Mouse (Mus musculus): ENCODE measurements at regions not wholly inside any gene's neighbourhood (a gene's known extent, or its start where the extent isn't known, plus 50 kb on each side); places are given as distances from the start of the nearest gene placed in this dataset.

GRCm38 (mm10) chr1:110813191-110813590 is 164.2 kb downstream of the Cdh19 start:
- H3K4me3 ChIP-seq (replicated peaks; ENCODE audit: low read length): no peak overlapping the region
- H3K36me3 ChIP-seq (ENCODE audit: insufficient read depth, low read length): no peaks in the 10 kb centered on the region
- TF ChIP-seq CTCF (conservative IDR thresholded peaks at IDR 0.05; ENCODE audit: low read length): no peak
- H3K4me1 ChIP-seq (replicated peaks; ENCODE audit: low read depth, low read length): no peaks in the 10 kb centered on the region
- H3K9me3 ChIP-seq (ENCODE audit: low read length): peaks cover 6% of the 10 kb centered on the region; the same call in 1 of the 2 replicates
- no peaks in the 10 kb centered on the region for H3K27me3 ChIP-seq (ENCODE audit: insufficient read depth, low read length)

DNA sequence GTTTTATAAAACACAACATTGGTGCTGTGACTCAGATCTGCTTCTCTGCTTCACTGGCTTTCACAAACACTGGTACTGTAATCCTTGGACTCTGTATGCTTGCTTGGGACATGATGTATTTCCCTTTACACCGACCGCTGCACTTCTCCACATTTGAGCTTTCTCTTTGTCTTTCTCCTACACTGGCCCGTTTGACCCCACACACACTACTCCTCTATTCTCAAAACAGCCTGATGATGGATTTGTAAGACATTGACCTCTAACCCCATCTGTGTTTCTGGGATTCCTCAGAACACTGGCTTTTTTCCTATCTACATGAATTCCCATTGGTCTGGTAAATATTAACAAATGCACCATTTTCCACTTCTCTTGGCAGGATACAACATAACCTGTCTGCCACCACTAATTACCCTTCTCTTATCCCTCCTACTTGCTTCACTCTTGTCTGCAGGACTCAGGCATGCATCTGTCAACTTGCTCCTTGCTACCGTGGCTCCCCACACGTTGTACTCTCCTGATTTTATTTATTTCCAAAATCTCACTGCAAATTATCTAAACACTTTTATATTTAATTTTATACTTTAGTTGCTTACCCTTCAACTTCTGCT is 178.1 kb downstream of the Cdh19 start:
- Histone ChIP-seq H3K27me3 (ENCODE audit: insufficient read depth, low read length) (no peaks in the 10 kb centered on the region), H3K4me3 (replicated peaks; ENCODE audit: low read length) (no peak overlapping the region), H3K4me1 (replicated peaks; ENCODE audit: low read depth, low read length) (no peaks in the 10 kb centered on the region), H3K9me3 (ENCODE audit: low read length) (peaks cover 7% of the 10 kb centered on the region), H3K36me3 (ENCODE audit: insufficient read depth, low read length) (peaks cover 5% of the 10 kb centered on the region; the same call in 1 of the 2 replicates)
- no peak for TF ChIP-seq CTCF (conservative IDR thresholded peaks at IDR 0.05; ENCODE audit: low read length)
- TF ChIP-seq NANOG (IDR thresholded peaks at IDR 0.05; ENCODE audit: borderline replicate concordance, low read length): no peak
- TF ChIP-seq POU5F1 (IDR thresholded peaks at IDR 0.05; ENCODE audit: borderline replicate concordance, low read length): no peak

GRCm38 (mm10) chr1:110790586-110790985 is 186.8 kb downstream of the Cdh19 start:
- TF ChIP-seq CTCF (conservative IDR thresholded peaks at IDR 0.05; ENCODE audit: low read length) (no peak), NANOG (IDR thresholded peaks at IDR 0.05; ENCODE audit: borderline replicate concordance, low read length) (peak; percentile 29; the same call in 1 of the 2 replicates)
- 0 out of 2 replicates have a peak, but pooled peaks cover 3% of the 10 kb centered on the region for H3K4me1 ChIP-seq (replicated peaks; ENCODE audit: low read depth, low read length)

GRCm38 (mm10) chr1:110775391-110775790 is 202.0 kb downstream of the Cdh19 start:
- Histone ChIP-seq H3K36me3 (ENCODE audit: insufficient read depth, low read length) (peaks cover 16% of the 10 kb centered on the region), H3K9me3 (ENCODE audit: low read length) (peaks cover 40% of the 10 kb centered on the region), H3K4me1 (replicated peaks; ENCODE audit: low read depth, low read length) (peaks cover 5% of the 10 kb centered on the region; the same call in 1 of the 2 replicates), H3K4me3 (replicated peaks; ENCODE audit: low read length) (no peak overlapping the region), H3K27me3 (ENCODE audit: insufficient read depth, low read length) (no peaks in the 10 kb centered on the region)
- TF ChIP-seq NANOG (IDR thresholded peaks at IDR 0.05; ENCODE audit: borderline replicate concordance, low read length) (no peak), CTCF (conservative IDR thresholded peaks at IDR 0.05; ENCODE audit: low read length) (no peak), POU5F1 (IDR thresholded peaks at IDR 0.05; ENCODE audit: borderline replicate concordance, low read length) (no peak)

More at GRCm38 (mm10) chr1:110790586-110790985, 186.8 kb downstream of the Cdh19 start:
- peaks cover 48% of the 10 kb centered on the region for H3K9me3 ChIP-seq (ENCODE audit: low read length)
- no peak overlapping the region for H3K4me3 ChIP-seq (replicated peaks; ENCODE audit: low read length)
- no peaks in the 10 kb centered on the region for H3K27me3 ChIP-seq (ENCODE audit: insufficient read depth, low read length)
- H3K36me3 ChIP-seq (ENCODE audit: insufficient read depth, low read length): peaks cover 5% of the 10 kb centered on the region; the same call in 1 of the 2 replicates

- Histone ChIP-seq H3K4me1 (replicated peaks; ENCODE audit: low read depth, low read length) (peaks cover 5% of the 10 kb centered on the region; the same call in 1 of the 2 replicates), H3K4me3 (replicated peaks; ENCODE audit: low read length) (no peak overlapping the region), H3K36me3 (ENCODE audit: insufficient read depth, low read length) (peaks cover 16% of the 10 kb centered on the region), H3K9me3 (ENCODE audit: low read length) (peaks cover 44% of the 10 kb centered on the region), H3K27me3 (ENCODE audit: insufficient read depth, low read length) (no peaks in the 10 kb centered on the region)
- TF ChIP-seq NANOG (IDR thresholded peaks at IDR 0.05; ENCODE audit: borderline replicate concordance, low read length): peak; percentile 44; the same call in 1 of the 2 replicates
- no peak for TF ChIP-seq POU5F1 (IDR thresholded peaks at IDR 0.05; ENCODE audit: borderline replicate concordance, low read length)
These were observed 202.5 kb downstream of the Cdh19 start for GRCm38 (mm10) chr1:110774848-110775247.

DNA sequence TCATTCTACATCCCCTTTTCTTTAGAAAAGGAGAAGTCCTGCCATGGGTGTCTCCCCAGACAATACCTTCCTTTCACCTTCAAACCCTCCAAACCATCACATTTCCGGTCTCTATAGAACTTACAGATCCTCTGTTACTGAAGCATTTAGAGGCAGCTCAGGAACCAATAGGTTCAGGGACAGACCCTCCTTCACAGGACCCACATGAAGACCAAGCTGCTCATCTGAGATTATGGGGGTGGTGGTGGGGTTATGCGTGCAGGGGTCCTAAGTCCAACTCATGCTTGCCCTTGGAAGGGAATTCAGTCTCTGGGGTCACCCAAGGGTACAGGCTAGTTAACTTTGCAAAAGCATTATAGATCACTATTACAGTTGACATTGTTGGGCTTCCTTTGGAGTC is 203.3 kb downstream of the Cdh19 start:
- TF ChIP-seq CTCF (conservative IDR thresholded peaks at IDR 0.05; ENCODE audit: low read length) (no peak), POU5F1 (IDR thresholded peaks at IDR 0.05; ENCODE audit: borderline replicate concordance, low read length) (no peak), NANOG (IDR thresholded peaks at IDR 0.05; ENCODE audit: borderline replicate concordance, low read length) (no peak)

GRCm38 (mm10) chr1:110724900-110725299 is 252.5 kb downstream of the Cdh19 start:
- no peak overlapping the region for H3K4me3 ChIP-seq (replicated peaks; ENCODE audit: low read length)
- TF ChIP-seq NANOG (IDR thresholded peaks at IDR 0.05; ENCODE audit: borderline replicate concordance, low read length): no peak
- TF ChIP-seq CTCF (conservative IDR thresholded peaks at IDR 0.05; ENCODE audit: low read length): no peak
- no peak for TF ChIP-seq POU5F1 (IDR thresholded peaks at IDR 0.05; ENCODE audit: borderline replicate concordance, low read length)
- no peaks in the 10 kb centered on the region for H3K36me3 ChIP-seq (ENCODE audit: insufficient read depth, low read length)
- H3K4me1 ChIP-seq (replicated peaks; ENCODE audit: low read depth, low read length): no peaks in the 10 kb centered on the region
- H3K9me3 ChIP-seq (ENCODE audit: low read length): no peaks in the 10 kb centered on the region
- H3K27me3 ChIP-seq (ENCODE audit: insufficient read depth, low read length): no peaks in the 10 kb centered on the region

More for the DNA sequence above, 203.3 kb downstream of the Cdh19 start:
- peaks cover 47% of the 10 kb centered on the region for H3K9me3 ChIP-seq (ENCODE audit: low read length)
- H3K4me1 ChIP-seq (replicated peaks; ENCODE audit: low read depth, low read length): peaks cover 5% of the 10 kb centered on the region; the same call in 1 of the 2 replicates
- H3K4me3 ChIP-seq (replicated peaks; ENCODE audit: low read length): no peak overlapping the region
- H3K36me3 ChIP-seq (ENCODE audit: insufficient read depth, low read length): peaks cover 16% of the 10 kb centered on the region
- H3K27me3 ChIP-seq (ENCODE audit: insufficient read depth, low read length): no peaks in the 10 kb centered on the region
